Mouse (Mus musculus) limb, embryonic 11.5 days (tissue): Measurements from ENCODE around the gene Lsamp. TPM values are rescaled to one million over a fixed set of nuclear protein-coding genes. Genes with fewer than 3 reads are reported as not detected.
"Not testable (repeated sequence)": the region's sequence is repeated elsewhere in the genome, so short reads cannot be mapped to it uniquely, and the experiment has no call there.

Experiments
- ATAC-seq: fragments of 200-750 bp; cut with Nextera tagmentation; 2 replicates; pipeline ENCODE4 v1.8.0; 2017; ENCODE audit warnings: low read depth; ENCODE audit not compliant: insufficient number of reproducible peaks, low FRiP score, low TSS enrichment
- DNase-seq: peaks from one replicate; pipeline ENCODE4 v3.0.0-alpha.2; 2015; ENCODE audit warnings: low spot score
- H3K27ac ChIP-seq: fragments of 300-500 bp; sonication (generic); replicated peaks from 2 replicates; pipeline ENCODE4 v1.5.1; 2014; ENCODE audit warnings: low read depth, mild to moderate bottlenecking, low read length
- H3K27me3 ChIP-seq: fragments of 300-500 bp; sonication (generic); 2 replicates; pipeline ENCODE4 v1.6.1; 2014; ENCODE audit warnings: mild to moderate bottlenecking, low read length, mixed read lengths; ENCODE audit not compliant: control insufficient read depth, insufficient read depth
- H3K36me3 ChIP-seq: fragments of 300-500 bp; sonication (generic); 2 replicates; pipeline ENCODE4 v1.6.1; 2014; ENCODE audit warnings: mild to moderate bottlenecking, low read length, moderate library complexity, mixed read lengths; ENCODE audit not compliant: control insufficient read depth, insufficient read depth
- H3K4me1 ChIP-seq: fragments of 300-500 bp; sonication (generic); 2 replicates; pipeline ENCODE4 v1.6.1; 2014; ENCODE audit warnings: low read length, mixed read lengths; ENCODE audit not compliant: control insufficient read depth, insufficient read depth
- H3K4me2 ChIP-seq: fragments of 300-500 bp; sonication (generic); 2 replicates; pipeline ENCODE4 v1.6.1; 2014; ENCODE audit warnings: low read depth, mild to moderate bottlenecking, moderate library complexity; ENCODE audit not compliant: severe bottlenecking
- H3K4me3 ChIP-seq: fragments of 300-500 bp; sonication (generic); 2 replicates; pipeline ENCODE4 v1.5.1; 2014; ENCODE audit warnings: low read depth, low read length
- H3K9ac ChIP-seq: fragments of 300-500 bp; sonication (generic); 2 replicates; pipeline ENCODE4 v1.6.1; 2014; ENCODE audit warnings: mild to moderate bottlenecking, low read length
- H3K9me3 ChIP-seq: fragments of 300-500 bp; sonication (generic); 2 replicates; pipeline ENCODE4 v1.6.1; 2016; ENCODE audit warnings: low read length; ENCODE audit not compliant: control insufficient read depth
- WGBS: fragments of 180-500 bp; shearing (Covaris S2); extraction: QIAGEN DNeasy Blood & Tissue Kit; methylation state at CpG from one replicate; pipeline ENCODE4 v1.1.7; 2014; 5-methylcytosine and 5-hydroxymethylcytosine counted together
- polyA plus RNA-seq: library from polyadenylated mRNA; unstranded; fragments of >200 nt; fragmentation: Nextera tagmentation; extraction: Ambion mirVana; gene quantifications from 2 replicates; pipeline ENCODE4 v1.2.1, GENCODE M21; 2014

Gene Lsamp
- polyA plus RNA-seq, 1 experiment from 2014 or later, result 3.1 TPM

DNA sequence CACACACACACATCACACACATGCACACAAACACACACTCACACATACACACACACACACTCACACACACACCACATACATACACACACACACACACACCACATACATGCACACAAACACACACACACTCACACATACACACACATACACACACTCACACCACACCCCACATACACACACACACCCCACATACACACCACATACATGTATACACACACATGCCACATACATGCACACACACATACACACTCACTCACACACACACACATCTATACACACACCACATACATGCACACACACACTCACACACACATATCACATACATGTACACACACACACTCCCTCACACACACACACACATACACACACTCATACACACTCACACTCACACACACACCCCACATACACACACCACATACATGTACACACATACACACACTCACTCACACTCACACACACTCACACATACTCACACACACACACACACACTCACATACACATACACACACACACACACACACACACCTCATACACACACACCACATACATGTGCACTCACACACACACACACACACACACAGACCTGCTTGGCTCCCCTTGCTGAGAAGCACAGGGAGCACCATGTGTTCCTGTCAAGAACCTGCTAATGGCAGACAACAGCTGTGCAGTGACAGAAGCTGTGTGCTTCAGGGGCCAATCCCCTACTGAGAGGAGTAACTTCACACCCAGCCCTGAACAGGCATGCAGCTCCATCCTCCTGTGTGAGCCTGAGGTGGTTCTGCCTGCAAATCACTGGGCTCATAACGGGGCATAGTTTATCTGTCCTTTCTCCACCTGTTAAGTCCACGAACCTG is 1990.9 kb downstream of the Lsamp start:
- Histone ChIP-seq H3K9ac (no peak overlapping the region), H3K36me3 (no peaks in the 10 kb centered on the region), H3K27ac (no peak overlapping the region), H3K9me3 (no peaks in the 10 kb centered on the region), H3K4me3 (no peak overlapping the region), H3K4me2 (no peak overlapping the region), H3K4me1 (no peaks in the 10 kb centered on the region), H3K27me3 (no peaks in the 10 kb centered on the region)
- DNase-seq, result no peak
- WGBS, result 50% methylated on average over 2 of the region's 2 CpGs
- peak; percentile 77 for ATAC-seq

DNA sequence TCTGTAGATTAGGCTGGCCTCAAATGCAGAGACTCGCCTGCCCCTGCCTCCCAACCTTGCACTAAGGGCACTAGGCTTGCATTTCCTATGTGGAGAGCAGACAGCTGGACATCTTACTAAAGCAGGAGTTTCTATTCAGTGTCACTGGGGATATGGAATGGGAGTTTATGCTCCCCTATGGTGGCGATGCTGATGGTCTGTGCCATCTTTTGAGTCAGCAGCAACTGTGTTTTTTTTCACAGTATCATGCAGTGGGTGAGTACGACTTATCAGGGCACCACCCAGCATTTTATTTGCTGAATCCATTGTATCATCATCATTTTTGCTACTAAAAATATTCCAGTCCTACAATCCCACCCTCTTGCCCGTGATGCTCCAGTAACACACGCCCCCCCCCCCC is 1992.7 kb downstream of the Lsamp start:
- Histone ChIP-seq H3K27ac (no peak overlapping the region), H3K36me3 (no peaks in the 10 kb centered on the region), H3K27me3 (no peaks in the 10 kb centered on the region), H3K4me1 (no peaks in the 10 kb centered on the region), H3K9me3 (no peaks in the 10 kb centered on the region), H3K4me2 (no peak overlapping the region), H3K4me3 (no peak overlapping the region), H3K9ac (no peak overlapping the region)
- DNase-seq, result no peak
- no peak for ATAC-seq
- WGBS, result 84% methylated on average over 5 of the region's 5 CpGs

DNA sequence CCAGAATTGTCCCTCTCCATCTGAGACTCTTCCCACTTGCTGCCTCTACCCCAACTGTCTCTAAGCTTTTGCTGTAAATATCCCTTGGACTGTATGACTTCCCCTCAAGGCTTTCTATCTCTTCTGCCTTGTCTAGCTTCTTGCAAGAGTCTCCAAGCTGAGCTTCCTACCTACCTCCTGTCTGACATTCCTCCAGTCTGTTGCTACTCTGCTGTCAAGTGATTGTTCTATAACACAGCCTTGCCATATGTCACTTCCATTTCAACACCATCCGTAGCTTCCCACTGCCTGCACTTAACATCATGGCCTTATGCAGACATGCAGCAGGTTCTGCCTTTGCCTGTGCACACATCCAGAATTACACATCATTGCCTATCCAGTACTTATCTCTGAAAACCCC is 2012.8 kb downstream of the Lsamp start:
- no peak overlapping the region for H3K4me3 ChIP-seq
- no peak overlapping the region for H3K4me2 ChIP-seq
- 73% methylated on average over 1 of the region's 1 CpGs for WGBS
- H3K27me3 ChIP-seq, result no peaks in the 10 kb centered on the region
- H3K9ac ChIP-seq, result no peak overlapping the region
- H3K9me3 ChIP-seq, result no peaks in the 10 kb centered on the region
- no peaks in the 10 kb centered on the region for H3K36me3 ChIP-seq
- no peak overlapping the region for H3K27ac ChIP-seq
- ATAC-seq (no peak), DNase-seq (no peak)
- H3K4me1 ChIP-seq, result no peaks in the 10 kb centered on the region

DNA sequence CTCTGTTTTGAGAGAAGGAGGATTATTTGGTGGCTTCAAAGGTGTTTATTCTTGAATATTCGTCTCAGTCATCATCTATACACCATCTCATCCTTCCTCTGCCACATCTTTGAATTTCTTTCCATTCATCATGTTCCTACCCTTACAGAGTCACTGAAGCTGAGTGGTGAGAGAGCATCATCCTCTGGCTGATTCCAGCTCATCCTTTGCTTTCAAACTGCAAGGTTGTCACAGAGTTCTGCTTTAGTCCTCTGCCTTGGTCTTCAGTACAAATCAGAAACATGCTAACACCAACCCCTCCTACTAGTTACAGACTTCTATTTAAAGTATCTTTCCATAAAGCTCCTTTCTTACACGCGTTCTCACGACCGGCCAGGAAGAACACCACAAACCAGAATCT is 2018.8 kb downstream of the Lsamp start:
- no peak overlapping the region for H3K4me3 ChIP-seq
- ATAC-seq, result no peak
- DNase-seq, result no peak

DNA sequence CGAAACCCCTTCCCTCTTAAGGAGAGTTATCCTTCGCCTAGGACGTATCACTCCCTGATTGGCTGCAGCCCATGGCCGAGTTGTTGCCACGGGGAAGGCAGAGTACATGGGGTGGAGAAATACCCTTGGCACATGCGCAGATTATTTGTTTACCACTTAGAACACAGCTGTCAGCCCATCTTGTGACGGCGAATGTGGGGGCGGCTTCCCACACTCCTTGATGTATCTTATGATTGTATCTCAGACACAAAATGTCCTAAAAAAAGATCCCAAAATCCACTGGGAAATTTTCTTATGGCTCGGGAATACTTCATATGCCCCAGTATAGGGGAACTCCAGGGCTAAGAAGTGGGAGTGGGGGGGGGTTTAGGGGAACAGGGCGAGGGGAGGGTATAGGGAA is 2019.3 kb downstream of the Lsamp start:
- not testable (repeated sequence) for H3K4me1 ChIP-seq, H3K27ac ChIP-seq, H3K36me3 ChIP-seq, H3K27me3 ChIP-seq, H3K4me2 ChIP-seq, H3K9me3 ChIP-seq, H3K9ac ChIP-seq, H3K4me3 ChIP-seq, DNase-seq, ATAC-seq
- WGBS, result 95% methylated on average over 8 of the region's 11 CpGs

More for the DNA sequence above, 2018.8 kb downstream of the Lsamp start:
- WGBS, result 94% methylated on average over 5 of the region's 5 CpGs
- Histone ChIP-seq H3K27ac (no peak overlapping the region), H3K4me1 (no peaks in the 10 kb centered on the region), H3K9ac (no peak overlapping the region), H3K9me3 (no peaks in the 10 kb centered on the region), H3K27me3 (no peaks in the 10 kb centered on the region), H3K36me3 (no peaks in the 10 kb centered on the region), H3K4me2 (no peak overlapping the region)

DNA sequence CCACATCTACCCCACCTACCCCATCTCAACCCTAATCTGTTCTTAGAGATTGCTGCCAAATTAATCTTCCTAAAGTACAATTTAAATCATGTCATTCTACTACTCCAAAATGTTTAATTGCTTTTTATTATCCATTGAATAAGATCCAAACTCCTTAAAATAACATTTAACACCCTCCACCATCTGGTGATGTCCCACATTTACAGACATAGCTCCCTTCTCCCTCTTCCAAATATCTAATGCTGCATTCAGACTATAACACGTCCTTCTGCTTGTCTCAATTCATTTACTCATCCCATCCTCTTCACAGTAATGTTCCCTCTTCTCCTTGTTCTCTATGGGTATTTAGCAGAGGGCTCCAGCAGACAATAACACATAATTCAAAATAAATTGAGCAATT is 2020.0 kb downstream of the Lsamp start:
- WGBS, result 71% methylated on average over 1 of the region's 1 CpGs
- Histone ChIP-seq H3K9ac (no peak overlapping the region), H3K27me3 (no peaks in the 10 kb centered on the region), H3K4me2 (no peak overlapping the region), H3K27ac (no peak overlapping the region), H3K9me3 (no peaks in the 10 kb centered on the region), H3K4me1 (no peaks in the 10 kb centered on the region), H3K36me3 (no peaks in the 10 kb centered on the region), H3K4me3 (no peak overlapping the region)
- DNase-seq, result no peak
- no peak for ATAC-seq

DNA sequence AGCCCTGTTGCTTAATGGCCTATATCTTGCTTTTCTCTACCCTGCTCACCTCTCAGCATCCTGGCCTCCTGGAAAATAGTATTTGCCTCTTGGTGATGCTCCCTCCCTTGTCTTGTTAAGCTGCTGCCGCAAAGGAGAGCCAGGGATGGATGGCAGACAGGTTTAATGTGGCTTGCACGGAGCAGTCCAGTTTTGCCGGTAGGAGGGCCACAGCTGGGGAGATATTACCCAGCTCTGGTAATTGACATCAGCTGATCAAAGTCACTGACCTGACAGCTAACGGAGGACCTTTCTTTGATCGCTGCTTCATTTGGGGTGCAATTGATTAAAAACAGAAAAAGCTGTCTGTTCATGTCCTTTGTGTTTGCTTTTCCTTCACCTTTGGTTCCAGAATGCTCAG is 2030.8 kb downstream of the Lsamp start:
- no peak overlapping the region for H3K4me3 ChIP-seq
- no peaks in the 10 kb centered on the region for H3K27me3 ChIP-seq
- no peak overlapping the region for H3K9ac ChIP-seq
- ATAC-seq, result no peak
- WGBS, result 17% methylated on average over 5 of the region's 5 CpGs
- no peaks in the 10 kb centered on the region for H3K9me3 ChIP-seq
- no peaks in the 10 kb centered on the region for H3K4me1 ChIP-seq
- H3K36me3 ChIP-seq, result no peaks in the 10 kb centered on the region
- H3K4me2 ChIP-seq, result no peak overlapping the region
- H3K27ac ChIP-seq, result no peak overlapping the region
- DNase-seq, result no peak

DNA sequence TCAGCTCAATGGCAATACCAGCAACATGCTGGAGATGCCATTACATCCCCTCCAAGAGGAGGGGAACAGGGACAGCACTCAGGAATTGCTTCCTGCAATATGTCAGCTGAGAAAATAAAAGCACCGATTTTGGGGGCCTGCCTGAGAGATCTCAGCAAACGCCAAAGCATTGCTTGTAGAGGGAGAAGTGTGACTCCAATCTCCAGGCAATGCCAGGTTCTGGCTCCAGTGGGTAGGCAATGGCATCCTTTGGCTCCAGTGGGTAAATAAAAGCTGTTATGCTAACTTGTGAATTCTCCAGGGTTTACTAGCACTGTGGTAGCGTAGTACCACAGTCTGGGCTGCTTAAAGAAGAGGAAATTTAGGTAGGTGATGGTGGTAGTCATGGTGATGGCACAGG is 2031.3 kb downstream of the Lsamp start:
- Histone ChIP-seq H3K4me1 (no peaks in the 10 kb centered on the region), H3K27ac (no peak overlapping the region), H3K4me3 (no peak overlapping the region), H3K27me3 (no peaks in the 10 kb centered on the region), H3K9me3 (no peaks in the 10 kb centered on the region), H3K9ac (no peak overlapping the region), H3K4me2 (no peak overlapping the region), H3K36me3 (no peaks in the 10 kb centered on the region)
- WGBS, result 48% methylated on average over 3 of the region's 3 CpGs
- DNase-seq, result no peak
- ATAC-seq, result no peak
